Mouse (Mus musculus): Measurements from ENCODE around the gene Lmtk3. TPM values are rescaled to one million over a fixed set of nuclear protein-coding genes. Genes with fewer than 3 reads are reported as not detected.
A peak's percentile ranks its signal among the peaks of the same experiment; 100 is the strongest.

The Lmtk3 gene
- polyA plus RNA-seq, 1 experiment from 2014 or later: 1.5 TPM

GRCm38 (mm10) chr7:45748110-45748509 is 35.4 kb upstream of the Lmtk3 start:
- ATAC-seq (ENCODE audit: low read depth) (no peak), DNase-seq (ENCODE audit: low spot score) (no peak)
- H3K9ac ChIP-seq (ENCODE audit: low read depth, low read length): no peak overlapping the region
- H3K4me3 ChIP-seq (ENCODE audit: low read depth, low read length): no peak overlapping the region
- H3K4me1 ChIP-seq (ENCODE audit: control insufficient read depth, insufficient read depth, low read length): no peaks in the 10 kb centered on the region
- no peak overlapping the region for H3K27ac ChIP-seq (replicated peaks; ENCODE audit: low read depth, low read length)
- H3K9me3 ChIP-seq (ENCODE audit: control insufficient read depth, low read length): no peaks in the 10 kb centered on the region
- 80% methylated on average over 7 of the region's 7 CpGs for WGBS
- no peaks in the 10 kb centered on the region for H3K36me3 ChIP-seq (ENCODE audit: control insufficient read depth, insufficient read depth, low read length)
- H3K27me3 ChIP-seq (replicated peaks; ENCODE audit: control insufficient read depth, insufficient read depth, low read length): no peaks in the 10 kb centered on the region
- H3K4me2 ChIP-seq (ENCODE audit: low read depth, low read length): no peak overlapping the region

GRCm38 (mm10) chr7:45749401-45749800 is 34.1 kb upstream of the Lmtk3 start:
- Histone ChIP-seq H3K36me3 (ENCODE audit: control insufficient read depth, insufficient read depth, low read length) (no peaks in the 10 kb centered on the region), H3K4me2 (ENCODE audit: low read depth, low read length) (no peak overlapping the region), H3K9me3 (ENCODE audit: control insufficient read depth, low read length) (no peaks in the 10 kb centered on the region), H3K27me3 (replicated peaks; ENCODE audit: control insufficient read depth, insufficient read depth, low read length) (no peaks in the 10 kb centered on the region), H3K27ac (replicated peaks; ENCODE audit: low read depth, low read length) (no peak overlapping the region), H3K4me1 (ENCODE audit: control insufficient read depth, insufficient read depth, low read length) (no peaks in the 10 kb centered on the region), H3K9ac (ENCODE audit: low read depth, low read length) (no peak overlapping the region; the same call in 1 of the 2 replicates), H3K4me3 (ENCODE audit: low read depth, low read length) (no peak overlapping the region)
- no peak for ATAC-seq (ENCODE audit: low read depth)
- no peak for DNase-seq (ENCODE audit: low spot score)
- 56% methylated on average over 8 of the region's 10 CpGs for WGBS

GRCm38 (mm10) chr7:45750162-45750561 is 33.4 kb upstream of the Lmtk3 start:
- Histone ChIP-seq H3K4me2 (ENCODE audit: low read depth, low read length) (no peak overlapping the region), H3K36me3 (ENCODE audit: control insufficient read depth, insufficient read depth, low read length) (no peaks in the 10 kb centered on the region), H3K9me3 (ENCODE audit: control insufficient read depth, low read length) (no peaks in the 10 kb centered on the region), H3K27me3 (replicated peaks; ENCODE audit: control insufficient read depth, insufficient read depth, low read length) (no peaks in the 10 kb centered on the region), H3K4me1 (ENCODE audit: control insufficient read depth, insufficient read depth, low read length) (no peaks in the 10 kb centered on the region), H3K4me3 (ENCODE audit: low read depth, low read length) (no peak overlapping the region), H3K9ac (ENCODE audit: low read depth, low read length) (no peak overlapping the region), H3K27ac (replicated peaks; ENCODE audit: low read depth, low read length) (no peak overlapping the region)
- ATAC-seq (ENCODE audit: low read depth): no peak
- 58% methylated on average over 9 of the region's 9 CpGs for WGBS
- DNase-seq (ENCODE audit: low spot score): no peak

- no peak for DNase-seq (ENCODE audit: low spot score)
- Histone ChIP-seq H3K9ac (ENCODE audit: low read depth, low read length) (no peak overlapping the region), H3K9me3 (ENCODE audit: control insufficient read depth, low read length) (no peaks in the 10 kb centered on the region), H3K27ac (replicated peaks; ENCODE audit: low read depth, low read length) (no peak overlapping the region), H3K4me3 (ENCODE audit: low read depth, low read length) (no peak overlapping the region), H3K36me3 (ENCODE audit: control insufficient read depth, insufficient read depth, low read length) (no peaks in the 10 kb centered on the region), H3K4me1 (ENCODE audit: control insufficient read depth, insufficient read depth, low read length) (no peaks in the 10 kb centered on the region), H3K4me2 (ENCODE audit: low read depth, low read length) (no peak overlapping the region), H3K27me3 (replicated peaks; ENCODE audit: control insufficient read depth, insufficient read depth, low read length) (peaks cover 31% of the 10 kb centered on the region)
- 58% methylated on average over 6 of the region's 6 CpGs for WGBS
- no peak for ATAC-seq (ENCODE audit: low read depth)
These were observed 27.8 kb upstream of the Lmtk3 start for GRCm38 (mm10) chr7:45755703-45756102.

GRCm38 (mm10) chr7:45759400-45759799 is 24.1 kb upstream of the Lmtk3 start:
- Histone ChIP-seq H3K36me3 (ENCODE audit: control insufficient read depth, insufficient read depth, low read length) (no peaks in the 10 kb centered on the region), H3K4me1 (ENCODE audit: control insufficient read depth, insufficient read depth, low read length) (no peaks in the 10 kb centered on the region), H3K4me2 (ENCODE audit: low read depth, low read length) (peak overlapping the region; percentile 46), H3K27me3 (replicated peaks; ENCODE audit: control insufficient read depth, insufficient read depth, low read length) (peaks cover 31% of the 10 kb centered on the region), H3K27ac (replicated peaks; ENCODE audit: low read depth, low read length) (no peak overlapping the region), H3K4me3 (ENCODE audit: low read depth, low read length) (peak overlapping the region; percentile 18), H3K9ac (ENCODE audit: low read depth, low read length) (peak overlapping the region; percentile 42; the same call in 1 of the 2 replicates), H3K9me3 (ENCODE audit: control insufficient read depth, low read length) (no peaks in the 10 kb centered on the region)
- WGBS: under 1% methylated on average over 10 of the region's 27 CpGs
- ATAC-seq (ENCODE audit: low read depth): peak; percentile 76
- DNase-seq (ENCODE audit: low spot score): peak; percentile 38

GRCm38 (mm10) chr7:45760151-45760550 is 23.4 kb upstream of the Lmtk3 start:
- no peak for DNase-seq (ENCODE audit: low spot score)
- Histone ChIP-seq H3K36me3 (ENCODE audit: control insufficient read depth, insufficient read depth, low read length) (no peaks in the 10 kb centered on the region), H3K4me2 (ENCODE audit: low read depth, low read length) (no peak overlapping the region), H3K4me3 (ENCODE audit: low read depth, low read length) (no peak overlapping the region), H3K9me3 (ENCODE audit: control insufficient read depth, low read length) (no peaks in the 10 kb centered on the region), H3K27me3 (replicated peaks; ENCODE audit: control insufficient read depth, insufficient read depth, low read length) (peaks cover 31% of the 10 kb centered on the region), H3K4me1 (ENCODE audit: control insufficient read depth, insufficient read depth, low read length) (no peaks in the 10 kb centered on the region), H3K9ac (ENCODE audit: low read depth, low read length) (no peak overlapping the region), H3K27ac (replicated peaks; ENCODE audit: low read depth, low read length) (no peak overlapping the region)
- 56% methylated on average over 5 of the region's 5 CpGs for WGBS
- no peak for ATAC-seq (ENCODE audit: low read depth)

GRCm38 (mm10) chr7:45765995-45766394 is 17.5 kb upstream of the Lmtk3 start:
- DNase-seq (ENCODE audit: low spot score) (no peak), ATAC-seq (ENCODE audit: low read depth) (peak; percentile 34; the same call in 1 of the 2 replicates)
- Histone ChIP-seq H3K4me3 (ENCODE audit: low read depth, low read length) (no peak overlapping the region), H3K9me3 (ENCODE audit: control insufficient read depth, low read length) (no peaks in the 10 kb centered on the region), H3K9ac (ENCODE audit: low read depth, low read length) (no peak overlapping the region), H3K36me3 (ENCODE audit: control insufficient read depth, insufficient read depth, low read length) (no peaks in the 10 kb centered on the region), H3K4me1 (ENCODE audit: control insufficient read depth, insufficient read depth, low read length) (no peaks in the 10 kb centered on the region), H3K27ac (replicated peaks; ENCODE audit: low read depth, low read length) (peak overlapping the region; percentile 48; the same call in 1 of the 2 replicates), H3K4me2 (ENCODE audit: low read depth, low read length) (no peak overlapping the region), H3K27me3 (replicated peaks; ENCODE audit: control insufficient read depth, insufficient read depth, low read length) (no peaks in the 10 kb centered on the region)
- WGBS: 56% methylated on average over 8 of the region's 8 CpGs

GRCm38 (mm10) chr7:45766764-45767163 is 16.8 kb upstream of the Lmtk3 start:
- DNase-seq (ENCODE audit: low spot score): peak; percentile 66
- 57% methylated on average over 7 of the region's 8 CpGs for WGBS
- Histone ChIP-seq H3K4me2 (ENCODE audit: low read depth, low read length) (no peak overlapping the region), H3K9me3 (ENCODE audit: control insufficient read depth, low read length) (no peaks in the 10 kb centered on the region), H3K9ac (ENCODE audit: low read depth, low read length) (no peak overlapping the region), H3K4me3 (ENCODE audit: low read depth, low read length) (no peak overlapping the region), H3K27ac (replicated peaks; ENCODE audit: low read depth, low read length) (no peak overlapping the region), H3K4me1 (ENCODE audit: control insufficient read depth, insufficient read depth, low read length) (no peaks in the 10 kb centered on the region), H3K27me3 (replicated peaks; ENCODE audit: control insufficient read depth, insufficient read depth, low read length) (no peaks in the 10 kb centered on the region), H3K36me3 (ENCODE audit: control insufficient read depth, insufficient read depth, low read length) (no peaks in the 10 kb centered on the region)
- ATAC-seq (ENCODE audit: low read depth): peak; percentile 84

- WGBS: 92% methylated on average over 6 of the region's 6 CpGs
- no peaks in the 10 kb centered on the region for H3K36me3 ChIP-seq (ENCODE audit: control insufficient read depth, insufficient read depth, low read length)
- no peaks in the 10 kb centered on the region for H3K4me1 ChIP-seq (ENCODE audit: control insufficient read depth, insufficient read depth, low read length)
- no peaks in the 10 kb centered on the region for H3K9me3 ChIP-seq (ENCODE audit: control insufficient read depth, low read length)
- no peaks in the 10 kb centered on the region for H3K27me3 ChIP-seq (replicated peaks; ENCODE audit: control insufficient read depth, insufficient read depth, low read length)
- H3K9ac ChIP-seq (ENCODE audit: low read depth, low read length): no peak overlapping the region
- H3K4me2 ChIP-seq (ENCODE audit: low read depth, low read length): no peak overlapping the region
- no peak overlapping the region for H3K4me3 ChIP-seq (ENCODE audit: low read depth, low read length)
- no peak overlapping the region for H3K27ac ChIP-seq (replicated peaks; ENCODE audit: low read depth, low read length)
- DNase-seq (ENCODE audit: low spot score) (no peak), ATAC-seq (ENCODE audit: low read depth) (no peak)
These were observed 16.0 kb upstream of the Lmtk3 start for GRCm38 (mm10) chr7:45767500-45767899.

Measured in embryonic facial prominence, embryonic 14.5 days (tissue).